Mouse (Mus musculus): ENCODE measurements around the gene Fam43a. TPM values are rescaled to one million over a fixed set of nuclear protein-coding genes. Genes with fewer than 3 reads are reported as not detected.

The Fam43a gene
- polyA plus RNA-seq, 1 experiment from 2014 or later, result 13.9 TPM

DNA sequence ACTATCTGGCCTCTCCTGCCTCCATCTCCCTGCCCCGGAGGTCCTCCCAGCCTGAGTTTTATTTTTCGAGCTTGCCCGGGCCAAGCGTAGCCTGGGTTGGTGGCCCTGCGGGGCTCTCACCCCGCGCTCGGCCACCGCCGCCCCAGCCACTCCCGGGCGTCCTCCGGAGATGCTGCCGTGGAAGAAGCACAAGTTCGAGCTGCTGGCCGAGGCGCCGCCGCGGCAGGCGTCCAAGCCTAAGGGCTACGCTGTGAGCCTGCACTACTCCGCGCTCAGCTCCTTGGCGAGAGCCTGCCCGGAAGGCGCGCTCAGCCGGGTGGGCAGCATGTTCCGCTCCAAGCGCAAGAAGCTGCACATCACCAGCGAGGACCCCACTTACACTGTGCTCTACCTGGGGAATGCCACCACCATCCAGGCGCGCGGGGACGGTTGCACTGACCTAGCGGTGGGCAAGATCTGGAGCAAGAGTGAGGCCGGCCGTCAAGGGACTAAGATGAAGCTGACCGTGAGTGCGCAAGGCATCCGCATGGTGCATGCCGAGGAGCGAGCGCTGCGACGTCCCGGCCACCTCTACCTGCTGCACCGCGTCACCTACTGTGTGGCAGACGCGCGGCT lies 1.0 kb downstream of the Fam43a start:
- Histone ChIP-seq H3K9me3 (no peaks in the 10 kb centered on the region), H3K4me1 (peaks cover 61% of the 10 kb centered on the region), H3K27me3 (peaks cover 44% of the 10 kb centered on the region), H3K4me2 (replicated peaks) (peak overlapping the region; percentile 97), H3K27ac (peak overlapping the region; percentile 6; the same call in 1 of the 2 replicates), H3K9ac (peak overlapping the region; percentile 75), H3K4me3 (peak overlapping the region; percentile 59), H3K36me3 (no peaks in the 10 kb centered on the region)
- 0 out of 2 replicates have a peak, but pooled peaks have one; percentile 6 for ATAC-seq (ENCODE audit: low FRiP score, low read depth)
- 1% methylated on average over 53 of the region's 53 CpGs for WGBS

DNA sequence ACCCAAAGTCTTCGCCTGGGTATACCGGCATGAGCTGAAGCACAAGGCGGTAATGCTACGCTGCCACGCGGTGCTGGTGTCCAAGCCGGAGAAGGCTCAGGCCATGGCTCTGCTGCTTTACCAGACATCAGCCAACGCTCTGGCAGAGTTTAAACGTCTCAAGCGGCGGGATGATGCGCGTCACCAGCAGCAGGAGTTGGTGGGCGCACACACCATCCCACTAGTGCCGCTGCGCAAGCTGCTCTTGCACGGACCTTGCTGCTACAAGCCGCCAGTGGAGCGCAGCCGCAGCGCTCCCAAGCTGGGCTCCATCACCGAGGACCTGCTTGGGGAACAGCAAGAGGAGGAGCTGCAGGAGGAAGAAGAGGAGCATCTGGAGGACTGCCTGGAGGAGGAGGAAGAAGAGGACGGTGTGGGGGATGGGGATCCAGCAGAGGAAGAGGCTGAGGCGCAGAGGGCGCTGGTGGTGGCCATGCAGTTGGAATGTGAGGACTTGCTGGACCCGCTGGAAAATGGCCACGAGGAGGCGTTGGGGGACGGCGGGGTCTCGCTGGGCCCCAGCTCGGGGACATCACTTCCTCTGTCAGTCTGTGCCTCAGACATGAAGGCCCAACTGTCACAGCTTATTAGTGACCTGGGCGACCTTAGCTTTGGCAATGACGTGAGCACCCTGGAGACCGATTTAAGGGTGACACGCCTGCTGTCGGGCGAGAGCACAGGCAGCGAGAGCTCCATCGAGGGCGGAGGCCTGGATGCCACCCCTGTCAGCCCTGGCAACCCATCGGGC lies 1.7 kb downstream of the Fam43a start:
- H3K4me2 ChIP-seq (replicated peaks), result peak overlapping the region; percentile 97
- H3K9me3 ChIP-seq, result no peaks in the 10 kb centered on the region
- no peaks in the 10 kb centered on the region for H3K36me3 ChIP-seq
- WGBS, result 9% methylated on average over 42 of the region's 42 CpGs
- H3K27me3 ChIP-seq, result peaks cover 37% of the 10 kb centered on the region
- peak overlapping the region; percentile 75 for H3K9ac ChIP-seq
- H3K4me1 ChIP-seq, result peaks cover 68% of the 10 kb centered on the region
- ATAC-seq (ENCODE audit: low FRiP score, low read depth), result no peak
- peak overlapping the region; percentile 59 for H3K4me3 ChIP-seq
- peak overlapping the region; percentile 48; the same call in 1 of the 2 replicates for H3K27ac ChIP-seq

DNA sequence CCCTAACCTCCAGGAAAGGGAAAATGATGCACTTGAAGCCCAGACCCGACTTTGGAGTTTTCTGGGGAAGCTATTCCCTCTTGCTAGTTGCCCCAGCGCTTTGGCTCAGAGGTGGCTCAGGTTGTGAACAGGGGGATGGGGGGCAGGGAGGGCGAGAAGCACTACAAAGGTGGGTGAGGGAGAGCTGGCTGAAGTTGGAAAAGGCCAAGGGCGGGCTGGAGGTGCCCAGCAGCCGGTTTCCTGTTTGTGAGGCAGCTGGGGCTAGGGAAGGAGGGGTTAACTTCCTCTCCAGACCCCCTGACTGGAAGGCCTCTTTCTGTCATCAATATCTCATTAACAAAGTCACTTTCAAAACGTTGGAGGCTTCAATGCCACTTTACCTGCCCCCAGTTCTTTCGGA lies 2.4 kb downstream of the Fam43a start:
- 9% methylated on average over 7 of the region's 7 CpGs for WGBS
- ATAC-seq (ENCODE audit: low FRiP score, low read depth), result no peak
- H3K9ac ChIP-seq, result peak overlapping the region; percentile 35; the same call in 1 of the 2 replicates
- no peaks in the 10 kb centered on the region for H3K36me3 ChIP-seq
- peak overlapping the region; percentile 48; the same call in 1 of the 2 replicates for H3K27ac ChIP-seq
- peaks cover 31% of the 10 kb centered on the region for H3K27me3 ChIP-seq
- H3K4me3 ChIP-seq, result peak overlapping the region; percentile 59
- peaks cover 68% of the 10 kb centered on the region for H3K4me1 ChIP-seq
- no peaks in the 10 kb centered on the region for H3K9me3 ChIP-seq
- peak overlapping the region; percentile 97 for H3K4me2 ChIP-seq (replicated peaks)

DNA sequence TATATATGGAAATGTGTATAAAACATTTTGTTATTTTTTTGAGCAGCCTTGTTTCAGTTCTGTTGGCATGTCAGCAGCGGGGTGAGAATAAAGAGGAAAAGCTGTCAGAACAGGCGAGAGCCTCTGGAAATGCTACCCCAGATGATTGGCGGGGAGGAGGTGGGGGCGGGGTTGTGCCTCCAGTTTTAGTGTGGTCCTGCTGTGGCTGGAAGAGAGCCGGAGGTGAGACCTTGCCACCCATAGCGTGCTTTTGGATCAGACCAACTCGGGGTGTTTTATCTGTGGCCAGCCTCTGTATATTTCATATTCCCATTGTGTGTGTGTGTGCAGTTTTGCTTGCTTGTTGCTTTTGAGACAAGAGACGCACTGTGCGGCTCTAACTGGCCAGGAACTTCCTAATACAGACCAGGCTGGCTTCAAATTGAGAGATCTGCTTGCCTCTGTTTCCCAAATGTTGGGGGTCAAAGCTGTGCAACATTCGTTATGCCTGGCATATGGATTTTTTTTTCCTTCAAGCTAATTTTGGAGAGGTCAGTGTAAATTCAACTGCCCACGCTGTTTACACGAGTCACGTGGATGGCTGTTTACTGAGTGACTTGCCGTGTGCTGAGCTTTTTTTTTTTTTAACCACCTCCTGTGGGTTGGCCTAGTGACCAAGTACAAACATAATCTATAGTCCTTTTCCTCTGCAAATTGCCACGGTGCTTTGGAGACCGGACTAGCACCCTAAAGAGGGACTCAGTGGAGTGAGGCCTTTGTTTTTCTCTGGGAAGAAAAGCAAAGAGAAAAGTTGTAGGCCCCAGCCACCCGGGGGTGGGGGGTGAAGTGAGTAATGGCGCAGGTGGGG lies 3.4 kb downstream of the Fam43a start:
- Histone ChIP-seq H3K9me3 (no peaks in the 10 kb centered on the region), H3K9ac (peak overlapping the region; percentile 35; the same call in 1 of the 2 replicates), H3K4me1 (peaks cover 62% of the 10 kb centered on the region), H3K36me3 (no peaks in the 10 kb centered on the region), H3K27ac (no peak overlapping the region; the same call in 1 of the 2 replicates), H3K27me3 (peaks cover 24% of the 10 kb centered on the region), H3K4me3 (peak overlapping the region; percentile 0; the same call in 1 of the 2 replicates), H3K4me2 (replicated peaks) (peak overlapping the region; percentile 40)
- no peak for ATAC-seq (ENCODE audit: low FRiP score, low read depth)
- 21% methylated on average over 18 of the region's 18 CpGs for WGBS

DNA sequence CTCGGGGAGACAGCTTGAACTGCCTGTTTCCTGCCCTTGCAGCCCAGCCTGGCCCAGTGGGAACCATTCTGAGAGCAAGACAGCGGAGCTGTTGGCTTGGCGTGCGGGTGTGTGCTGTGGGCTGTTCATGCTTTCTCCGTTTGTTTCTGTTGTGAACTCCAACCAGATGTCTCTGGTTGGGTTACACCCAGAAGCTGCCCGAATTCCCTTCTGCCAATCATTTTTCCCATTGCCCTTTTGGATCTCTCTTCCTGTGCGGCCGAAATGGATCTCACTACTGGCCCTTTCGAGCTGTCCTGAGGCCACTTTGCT lies 4.0 kb downstream of the Fam43a start:
- WGBS, result 31% methylated on average over 9 of the region's 9 CpGs
- H3K27ac ChIP-seq, result no peak overlapping the region; the same call in 1 of the 2 replicates
- no peak for ATAC-seq (ENCODE audit: low FRiP score, low read depth)

DNA sequence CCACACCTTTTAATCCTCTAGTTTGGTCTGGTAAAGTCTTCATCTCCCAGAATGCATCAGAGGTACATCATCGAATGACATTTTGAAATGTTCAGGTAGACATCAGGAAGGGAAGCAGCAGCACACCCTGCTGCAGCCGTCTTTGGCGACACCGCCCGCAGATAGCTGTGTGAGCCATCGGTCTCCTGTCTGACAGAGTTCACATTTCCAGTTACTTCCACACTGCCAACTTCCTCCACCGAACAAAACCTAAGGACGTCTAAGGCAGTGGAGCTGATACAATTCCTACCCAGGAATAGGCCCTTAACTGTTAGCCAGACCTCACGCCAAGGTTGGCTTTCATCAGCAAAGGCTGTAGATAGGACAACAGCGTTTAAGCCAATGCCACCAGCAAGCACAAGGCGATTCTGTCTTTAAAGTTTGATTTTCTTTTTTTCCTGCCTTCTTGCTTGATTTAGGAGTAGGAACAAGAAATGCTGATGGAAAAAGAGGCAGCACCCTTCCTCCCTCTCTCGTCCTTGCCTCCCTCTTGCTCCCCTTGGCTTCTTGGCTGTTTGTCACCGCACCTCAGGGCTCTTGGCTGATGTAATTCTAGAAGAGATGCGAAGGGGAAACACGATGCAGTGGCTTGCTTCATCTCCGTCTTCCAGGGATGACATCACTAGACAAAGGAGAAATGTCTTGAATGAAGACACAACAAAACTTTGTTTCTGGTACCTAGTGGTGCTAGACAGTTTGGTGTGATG lies 4.7 kb downstream of the Fam43a start:
- no peak overlapping the region for H3K27ac ChIP-seq
- ATAC-seq (ENCODE audit: low FRiP score, low read depth), result no peak
- H3K4me3 ChIP-seq, result no peak overlapping the region
- H3K27me3 ChIP-seq, result peaks cover 18% of the 10 kb centered on the region
- 68% methylated on average over 16 of the region's 16 CpGs for WGBS
- H3K36me3 ChIP-seq, result no peaks in the 10 kb centered on the region
- no peak overlapping the region for H3K4me2 ChIP-seq (replicated peaks)
- no peaks in the 10 kb centered on the region for H3K9me3 ChIP-seq
- no peak overlapping the region for H3K9ac ChIP-seq
- peaks cover 61% of the 10 kb centered on the region for H3K4me1 ChIP-seq

More for the DNA sequence above, 4.0 kb downstream of the Fam43a start:
- H3K9ac ChIP-seq, result peak overlapping the region; percentile 35; the same call in 1 of the 2 replicates
- peaks cover 62% of the 10 kb centered on the region for H3K4me1 ChIP-seq
- no peaks in the 10 kb centered on the region for H3K36me3 ChIP-seq
- no peaks in the 10 kb centered on the region for H3K9me3 ChIP-seq
- no peak overlapping the region for H3K4me3 ChIP-seq
- H3K27me3 ChIP-seq, result peaks cover 21% of the 10 kb centered on the region
- peak overlapping the region; percentile 40 for H3K4me2 ChIP-seq (replicated peaks)

DNA sequence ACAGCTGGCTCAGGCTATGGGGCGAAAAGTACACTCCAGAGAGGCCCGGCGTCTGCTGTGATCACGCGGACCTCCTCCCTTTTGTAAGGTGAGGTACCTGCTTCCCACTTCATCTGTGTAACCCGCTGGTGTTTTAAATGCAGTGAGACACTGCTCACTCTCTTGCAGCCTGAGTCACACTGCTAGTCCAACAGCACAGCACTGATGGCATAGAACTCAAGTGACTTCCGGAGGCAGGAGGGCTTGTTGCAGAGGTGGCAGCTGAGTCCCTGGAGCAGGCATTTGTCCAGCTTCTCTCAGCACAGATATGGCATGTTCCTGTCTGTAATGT lies 5.2 kb downstream of the Fam43a start:
- ATAC-seq (ENCODE audit: low FRiP score, low read depth), result no peak
- Histone ChIP-seq H3K9me3 (no peaks in the 10 kb centered on the region), H3K9ac (no peak overlapping the region), H3K36me3 (no peaks in the 10 kb centered on the region), H3K27ac (peak overlapping the region; percentile 22; the same call in 1 of the 2 replicates), H3K27me3 (peaks cover 18% of the 10 kb centered on the region), H3K4me1 (peaks cover 59% of the 10 kb centered on the region), H3K4me3 (no peak overlapping the region), H3K4me2 (replicated peaks) (no peak overlapping the region)
- WGBS, result 75% methylated on average over 7 of the region's 7 CpGs

DNA sequence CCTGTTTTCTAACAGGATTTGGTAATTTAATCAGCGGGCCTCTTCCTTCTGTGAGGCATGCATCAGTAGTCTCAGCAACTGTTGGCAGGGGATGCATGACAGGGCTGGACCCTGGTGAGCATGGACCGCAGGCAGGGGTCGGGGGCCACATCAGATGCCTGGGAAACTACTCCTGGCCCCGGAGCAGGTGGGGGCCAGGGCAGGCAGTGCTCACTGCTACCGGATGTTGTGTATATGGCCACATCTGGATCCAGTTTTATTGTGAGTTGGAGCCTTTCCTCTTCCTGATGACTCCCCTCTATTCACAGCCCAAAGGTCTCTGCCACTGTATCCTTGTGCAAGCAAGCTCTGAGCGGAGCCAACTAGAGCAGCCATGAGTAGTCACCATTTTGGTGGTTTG lies 6.0 kb downstream of the Fam43a start:
- H3K9ac ChIP-seq, result no peak overlapping the region
- 30% methylated on average over 6 of the region's 6 CpGs for WGBS
- no peak overlapping the region for H3K27ac ChIP-seq
- no peak for ATAC-seq (ENCODE audit: low FRiP score, low read depth)
- peaks cover 15% of the 10 kb centered on the region for H3K27me3 ChIP-seq
- no peaks in the 10 kb centered on the region for H3K36me3 ChIP-seq
- peaks cover 54% of the 10 kb centered on the region for H3K4me1 ChIP-seq
- no peaks in the 10 kb centered on the region for H3K9me3 ChIP-seq
- H3K4me2 ChIP-seq (replicated peaks), result no peak overlapping the region
- no peak overlapping the region for H3K4me3 ChIP-seq

DNA sequence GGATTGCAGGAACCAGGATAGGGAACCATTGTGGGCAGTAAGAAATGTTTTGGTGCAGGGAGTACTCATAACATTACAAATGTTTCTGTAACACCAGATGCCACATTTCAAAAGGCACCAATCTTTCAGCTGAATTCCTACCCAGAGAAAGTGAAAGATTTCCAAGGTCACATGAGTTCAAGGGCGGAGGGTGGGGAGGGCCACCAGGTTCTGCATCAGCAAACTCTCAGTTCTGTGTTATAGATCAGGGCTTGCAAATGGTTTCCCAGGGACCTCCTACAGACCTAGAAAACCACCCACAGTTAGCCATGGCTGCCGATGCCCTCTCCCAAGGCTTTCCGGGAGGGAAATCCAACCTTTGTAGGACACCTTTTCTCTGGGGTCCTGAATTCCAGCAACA lies 8.3 kb downstream of the Fam43a start:
- 81% methylated on average over 3 of the region's 3 CpGs for WGBS
- no peak for ATAC-seq (ENCODE audit: low FRiP score, low read depth)
- Histone ChIP-seq H3K4me2 (replicated peaks) (no peak overlapping the region), H3K4me3 (no peak overlapping the region), H3K27me3 (no peaks in the 10 kb centered on the region), H3K9me3 (no peaks in the 10 kb centered on the region), H3K4me1 (peaks cover 33% of the 10 kb centered on the region), H3K36me3 (no peaks in the 10 kb centered on the region), H3K27ac (no peak overlapping the region), H3K9ac (no peak overlapping the region)

DNA sequence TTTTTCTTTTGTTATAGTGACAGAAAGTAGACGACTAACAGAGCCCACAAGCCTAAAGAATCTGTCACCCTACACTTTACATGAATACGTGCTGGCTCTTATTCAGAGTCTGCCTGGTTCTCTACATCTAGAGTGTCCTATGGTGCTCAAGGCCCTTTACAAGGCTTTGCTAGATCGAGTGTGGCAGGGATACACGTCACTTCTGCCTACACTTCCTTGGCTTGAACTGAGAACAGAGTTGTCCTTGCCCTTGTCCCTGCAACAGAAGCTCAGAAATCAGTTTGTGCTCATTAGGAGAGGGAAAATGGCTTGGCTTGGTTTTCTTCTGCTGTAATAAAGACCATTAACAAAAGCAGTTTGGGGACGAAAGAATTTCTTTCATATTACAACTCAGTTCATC lies 11.8 kb downstream of the Fam43a start:
- H3K9me3 ChIP-seq, result no peaks in the 10 kb centered on the region
- no peaks in the 10 kb centered on the region for H3K27me3 ChIP-seq
- no peak overlapping the region for H3K4me2 ChIP-seq (replicated peaks)
- no peaks in the 10 kb centered on the region for H3K36me3 ChIP-seq
- no peak for ATAC-seq (ENCODE audit: low FRiP score, low read depth)
- H3K9ac ChIP-seq, result no peak overlapping the region
- 0 out of 2 replicates have a peak, but pooled peaks cover 4% of the 10 kb centered on the region for H3K4me1 ChIP-seq
- H3K4me3 ChIP-seq, result no peak overlapping the region
- WGBS, result 68% methylated on average over 5 of the region's 5 CpGs
- H3K27ac ChIP-seq, result no peak overlapping the region

DNA sequence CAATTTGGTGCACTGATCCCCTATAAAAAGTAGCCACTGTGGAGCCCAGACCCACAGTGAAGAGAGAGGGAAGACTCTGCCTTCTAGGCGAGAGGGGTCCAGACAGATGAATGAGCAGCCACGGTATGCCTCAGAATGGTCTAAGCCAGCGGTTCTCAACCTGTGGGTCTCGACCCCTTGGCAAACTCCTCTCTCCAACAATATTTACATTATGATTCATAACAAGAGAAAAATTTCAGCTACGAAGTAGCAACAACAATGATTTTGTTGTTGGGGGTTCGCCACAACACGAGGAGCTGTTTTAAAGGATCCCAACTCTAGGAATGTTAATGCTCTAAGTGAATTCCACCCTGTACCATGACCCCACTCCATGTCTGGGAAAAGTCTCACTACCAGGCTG lies 13.6 kb downstream of the Fam43a start:
- Histone ChIP-seq H3K9me3 (no peaks in the 10 kb centered on the region), H3K4me2 (replicated peaks) (no peak overlapping the region), H3K4me3 (no peak overlapping the region), H3K4me1 (0 out of 2 replicates have a peak, but pooled peaks cover 4% of the 10 kb centered on the region), H3K36me3 (no peaks in the 10 kb centered on the region), H3K9ac (no peak overlapping the region), H3K27ac (no peak overlapping the region), H3K27me3 (no peaks in the 10 kb centered on the region)
- WGBS, result 73% methylated on average over 7 of the region's 7 CpGs
- ATAC-seq (ENCODE audit: low FRiP score, low read depth), result no peak

Measured in limb, embryonic 13.5 days (tissue).